Mouse (Mus musculus) ovary, postnatal 14 days (tissue): Measurements from ENCODE around the gene Acads.
"Not testable (repeated sequence)": the region's sequence is repeated elsewhere in the genome, so short reads cannot be mapped to it uniquely, and the experiment has no call there.

Experiments
- DNase-seq: peaks from one replicate; pipeline ENCODE4 v3.0.0; 2022; ENCODE audit warnings: low spot score

The Acads gene

DNA sequence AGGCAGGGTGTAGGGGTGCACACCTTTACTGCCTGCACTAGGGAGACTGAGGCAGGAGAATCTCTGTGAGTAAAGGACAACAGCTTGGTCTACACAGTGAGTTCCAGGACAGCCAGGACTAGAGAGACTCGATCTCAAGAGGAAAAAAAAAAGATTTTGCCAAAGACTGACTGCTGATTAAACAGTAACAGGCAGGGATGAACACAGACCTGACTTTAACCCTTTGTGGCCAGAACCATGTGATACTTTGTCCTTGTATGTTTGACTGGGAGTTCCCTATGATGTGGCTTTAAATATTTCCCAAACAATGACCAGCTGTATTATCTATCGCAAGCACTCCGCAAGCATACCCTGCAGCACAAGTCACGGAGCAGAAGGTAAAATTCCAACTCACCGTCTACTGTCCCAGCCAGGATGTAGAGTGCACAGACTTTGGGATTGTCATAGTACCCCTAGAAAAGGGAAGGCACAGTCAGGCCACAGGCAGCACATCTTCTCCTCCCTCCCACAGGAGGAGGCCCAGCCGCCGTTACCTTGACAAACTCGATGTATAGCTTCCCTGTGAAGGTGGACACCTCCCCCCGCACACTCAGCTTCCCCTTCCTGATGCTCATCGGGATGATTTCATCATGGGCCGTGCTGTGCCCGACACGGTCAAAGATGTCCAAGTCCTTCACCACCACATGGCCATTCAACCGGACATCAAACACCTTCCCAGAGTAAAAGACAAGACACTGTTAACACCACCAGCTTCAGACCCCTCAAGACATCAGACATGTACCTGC lies 30.7 kb upstream of the Acads start:
- DNase-seq = no peak

DNA sequence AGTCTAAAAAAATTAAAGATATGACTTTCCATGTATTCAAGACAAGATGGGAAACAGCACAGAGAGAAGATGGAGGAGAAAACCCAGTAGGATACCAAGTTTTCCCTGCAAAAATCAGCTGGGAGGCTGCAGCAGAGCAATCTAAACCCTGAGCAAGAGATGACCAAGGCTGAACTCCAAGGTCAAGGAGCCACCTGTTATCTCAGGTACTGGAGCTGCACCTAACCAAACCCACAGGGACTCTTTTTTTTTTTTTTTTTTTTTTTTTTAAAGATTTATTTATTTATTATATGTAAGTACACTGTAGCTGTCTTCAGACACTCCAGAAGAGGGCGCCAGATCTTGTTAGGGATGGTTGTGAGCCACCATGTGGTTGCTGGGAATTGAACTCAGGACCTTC lies 29.7 kb upstream of the Acads start:
- DNase-seq = not testable (repeated sequence)

DNA sequence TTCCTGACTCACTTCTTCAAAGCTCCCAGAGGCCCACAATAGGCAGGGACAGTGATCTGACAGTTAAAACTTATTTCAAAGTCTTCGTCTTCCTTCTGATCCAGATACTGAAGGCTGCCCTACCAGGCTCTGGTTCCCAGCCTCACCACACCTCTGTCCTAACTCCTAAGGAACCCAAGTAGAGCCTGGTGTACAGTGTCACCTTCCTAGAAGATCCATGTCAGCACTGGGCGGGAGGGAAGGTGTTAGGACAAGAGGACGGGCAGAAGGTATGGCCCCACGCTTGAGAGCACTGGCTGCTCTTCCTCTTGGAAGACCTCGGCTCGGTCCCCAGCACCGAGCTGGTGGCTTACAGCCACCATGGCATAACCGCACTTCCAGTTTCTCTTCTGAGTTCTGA lies 29.2 kb upstream of the Acads start:
- DNase-seq = no peak

- DNase-seq = no peak
Observed at GRCm38 (mm10) chr5:115147388-115147787, 28.2 kb upstream of the Acads start.

- DNase-seq = no peak
Observed at GRCm38 (mm10) chr5:115146747-115147130, 27.6 kb upstream of the Acads start.

- DNase-seq = no peak
Observed at GRCm38 (mm10) chr5:115145976-115146746, 27.0 kb upstream of the Acads start.

DNA sequence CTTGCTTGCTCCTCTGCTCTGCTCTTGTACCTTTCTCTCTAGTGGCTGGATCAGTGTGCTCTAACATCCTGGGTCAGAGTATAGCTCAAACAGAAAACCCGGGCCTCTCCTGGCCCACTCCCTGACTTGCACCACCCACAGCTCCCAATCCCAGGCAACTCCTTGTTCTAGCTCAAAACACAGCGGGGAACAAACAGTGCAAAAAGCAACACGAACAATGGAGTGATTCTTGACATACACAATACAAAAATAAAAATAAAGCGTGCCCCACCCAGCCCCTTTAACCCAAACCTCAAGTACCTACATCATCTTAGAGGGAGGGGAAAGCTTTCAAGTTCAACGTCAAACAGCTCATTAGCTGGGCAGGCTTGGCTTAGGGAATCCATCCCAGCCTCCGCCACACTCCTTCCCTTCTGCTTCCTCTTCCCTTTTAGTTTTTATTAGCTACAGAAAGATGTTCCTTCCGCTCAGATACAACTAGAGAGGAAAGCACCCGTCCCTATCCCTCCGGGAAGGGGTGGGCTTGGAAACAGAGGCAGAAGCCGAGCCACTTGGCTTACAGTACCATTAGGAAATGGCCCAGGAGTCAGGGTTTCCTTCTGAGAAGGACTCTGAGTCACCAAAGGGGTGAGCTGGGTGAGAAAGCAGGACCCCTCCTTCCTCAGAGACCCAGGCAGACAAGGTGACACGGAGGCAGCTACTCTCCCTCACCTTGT lies 26.3 kb upstream of the Acads start:
- DNase-seq = no peak

- DNase-seq = no peak
Observed at GRCm38 (mm10) chr5:115144471-115144870, 25.3 kb upstream of the Acads start.

DNA sequence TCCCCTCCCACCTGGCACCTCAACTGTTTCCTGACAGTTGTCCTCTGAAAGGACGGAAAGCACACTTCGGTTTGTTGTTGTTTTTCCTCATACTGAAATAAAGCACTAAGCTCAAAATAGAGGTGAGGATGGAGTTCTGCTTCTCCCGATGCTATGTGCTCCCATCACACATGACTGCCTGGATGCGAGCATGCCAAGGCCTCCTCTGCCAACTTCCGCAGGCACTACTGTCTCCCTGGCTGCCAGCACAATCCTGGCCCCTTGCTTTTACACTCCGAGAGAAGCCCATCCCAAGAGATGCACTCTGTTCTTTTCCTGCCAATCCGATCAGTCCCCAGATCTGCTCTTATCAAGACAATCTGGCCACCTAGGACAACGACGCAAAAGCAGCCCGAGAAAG lies 24.4 kb upstream of the Acads start:
- DNase-seq = no peak

DNA sequence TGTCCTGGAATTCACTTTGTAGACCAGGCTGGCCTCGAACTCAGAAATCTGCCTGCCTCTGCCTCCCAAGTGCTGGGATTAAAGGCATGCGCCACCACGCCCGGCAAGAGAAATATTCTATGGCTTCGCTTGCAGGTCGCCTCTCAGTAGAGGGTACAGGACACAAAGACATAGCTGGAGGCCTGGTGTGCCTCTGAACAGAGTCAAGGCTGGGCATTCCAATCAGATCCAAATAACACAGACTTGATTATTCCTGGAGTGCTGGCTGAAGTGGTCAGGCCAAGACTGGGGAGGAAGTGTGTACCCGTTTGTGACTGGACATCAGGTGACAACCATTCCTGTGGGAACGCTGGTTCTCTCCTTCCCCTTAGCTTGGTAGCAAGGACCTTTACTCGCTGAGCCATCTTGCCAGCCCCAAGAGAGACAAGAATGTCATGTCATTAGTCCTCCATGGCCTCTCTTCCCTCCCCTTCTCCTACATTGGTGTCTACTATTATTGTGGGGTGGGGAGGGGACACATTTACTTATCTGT lies 23.1 kb upstream of the Acads start:
- no peak for DNase-seq

DNA sequence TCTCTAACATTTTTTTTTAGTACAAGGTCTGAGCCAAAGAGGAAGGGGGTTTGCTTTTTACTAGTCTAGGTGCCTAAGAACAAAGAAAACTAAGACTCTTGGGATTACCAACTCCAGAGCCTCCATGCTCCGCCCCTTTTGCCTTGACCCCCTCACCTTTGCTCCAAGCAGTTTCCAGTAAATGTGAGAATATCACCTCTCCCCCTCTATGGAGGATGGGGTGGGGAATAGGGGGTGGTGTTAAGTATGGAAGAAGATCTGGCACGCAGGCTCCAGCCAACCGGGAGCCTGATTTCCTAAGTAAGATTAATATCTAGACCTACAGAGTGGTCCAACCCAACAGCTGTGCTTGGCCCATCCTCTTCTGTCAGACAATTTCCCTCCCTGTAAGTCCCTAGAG lies 21.6 kb upstream of the Acads start:
- no peak for DNase-seq

DNA sequence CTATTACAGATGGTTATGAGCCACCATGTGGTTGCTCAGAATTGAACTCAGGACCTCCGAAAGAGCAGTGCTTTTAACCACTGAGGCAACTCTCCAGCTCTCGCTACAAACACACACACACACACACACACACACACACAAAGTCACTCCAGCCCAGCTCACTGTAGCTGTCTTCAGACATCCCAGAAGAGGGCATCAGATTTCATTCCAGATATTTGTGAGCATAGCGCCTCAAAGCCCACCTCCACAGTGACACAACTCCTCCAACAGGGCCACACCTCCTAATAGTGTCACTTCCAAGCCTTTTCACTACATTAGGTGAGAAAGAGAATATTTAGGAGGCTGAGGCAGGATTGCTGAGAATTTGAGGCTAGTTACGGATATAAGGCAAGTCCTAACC lies 20.0 kb upstream of the Acads start:
- no peak for DNase-seq

DNA sequence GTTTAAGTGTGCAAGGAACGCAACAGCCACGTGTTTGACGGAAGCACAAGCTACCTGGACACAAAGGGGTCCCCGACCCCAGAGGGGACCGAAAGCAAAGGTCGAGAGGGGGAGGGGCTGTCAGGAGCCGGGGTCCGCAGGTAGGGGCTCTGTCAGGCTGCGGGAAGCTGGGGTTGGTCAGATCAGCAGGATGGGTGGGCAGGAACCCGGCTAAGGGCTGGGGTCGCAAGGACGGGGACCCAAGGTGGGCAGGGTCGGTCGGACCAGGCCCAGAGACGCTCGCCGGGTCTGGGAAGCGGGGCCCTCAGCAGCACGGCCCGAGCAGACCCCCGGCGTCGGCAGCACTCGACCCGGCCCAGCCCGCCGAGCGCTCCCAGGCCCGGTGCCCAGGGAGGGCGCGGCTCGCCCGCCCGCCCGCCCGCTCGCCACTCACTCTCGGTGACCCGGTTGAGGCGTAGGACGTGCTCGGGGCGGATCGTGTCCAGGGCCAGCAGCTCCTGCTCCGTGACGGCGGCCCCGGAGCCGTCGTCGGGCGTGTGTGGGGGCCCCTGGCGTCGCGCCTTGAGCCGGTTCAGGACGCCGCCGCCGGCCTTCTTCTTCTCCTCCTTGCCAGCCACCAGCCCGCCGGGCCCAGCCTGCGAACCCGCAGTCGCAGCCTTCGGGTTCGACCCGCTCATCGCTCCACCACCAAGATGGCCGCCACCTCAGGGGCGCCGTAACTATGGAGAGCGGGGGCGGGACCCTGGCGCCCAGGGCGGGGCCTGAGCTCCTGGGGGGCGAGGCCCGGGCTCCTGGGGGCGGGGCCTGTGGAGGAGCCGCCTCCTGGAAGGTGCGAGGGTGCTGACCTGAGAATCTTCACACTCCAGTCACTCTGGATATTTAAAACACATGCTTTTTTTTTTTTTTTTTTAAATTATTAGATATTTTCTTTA lies 15.4 kb upstream of the Acads start, which contains the start of gene Unc119b:
Gene Unc119b (minus strand): TSS at position 742 of the 932 bp plus-strand sequence.
- peak; percentile 91 for DNase-seq

DNA sequence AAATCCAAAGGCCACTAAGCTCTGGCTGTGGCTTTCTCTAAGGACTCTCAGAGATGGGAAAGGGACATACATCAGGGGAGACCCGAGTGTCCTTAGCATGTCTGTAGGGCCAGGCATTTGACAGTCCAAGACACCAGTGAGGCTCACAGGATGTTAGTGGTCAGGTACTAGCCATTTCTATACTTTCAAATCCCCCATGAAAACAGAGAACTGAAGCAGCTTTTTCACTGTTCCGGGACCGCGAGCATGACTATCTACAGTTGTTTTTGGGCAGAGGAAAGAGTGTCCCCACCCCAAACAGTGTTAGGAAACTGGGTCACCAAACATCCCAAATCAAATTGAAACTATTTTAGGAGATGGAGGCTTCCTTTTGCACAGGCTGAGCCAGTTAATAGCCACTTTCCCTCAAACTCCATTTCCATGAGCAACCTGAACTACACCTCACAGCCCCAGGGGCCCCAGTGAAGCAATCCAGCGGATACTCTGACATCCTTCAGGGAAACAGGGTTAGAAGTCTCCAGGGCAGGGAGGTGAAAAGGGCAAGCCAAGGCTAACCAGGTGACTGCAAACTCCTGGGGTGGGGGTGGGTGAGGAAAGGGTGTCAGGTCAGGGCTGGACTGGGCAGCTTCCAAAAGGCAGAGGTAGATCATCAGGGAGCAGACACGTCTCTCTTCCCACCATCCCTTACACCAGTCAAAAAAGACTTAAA lies 14.4 kb upstream of the Acads start:
- no peak for DNase-seq

GRCm38 (mm10) chr5:115132465-115132864 lies 13.3 kb upstream of the Acads start:
- DNase-seq = no peak

- DNase-seq = no peak
Observed at GRCm38 (mm10) chr5:115129328-115129727, 10.2 kb upstream of the Acads start.

DNA sequence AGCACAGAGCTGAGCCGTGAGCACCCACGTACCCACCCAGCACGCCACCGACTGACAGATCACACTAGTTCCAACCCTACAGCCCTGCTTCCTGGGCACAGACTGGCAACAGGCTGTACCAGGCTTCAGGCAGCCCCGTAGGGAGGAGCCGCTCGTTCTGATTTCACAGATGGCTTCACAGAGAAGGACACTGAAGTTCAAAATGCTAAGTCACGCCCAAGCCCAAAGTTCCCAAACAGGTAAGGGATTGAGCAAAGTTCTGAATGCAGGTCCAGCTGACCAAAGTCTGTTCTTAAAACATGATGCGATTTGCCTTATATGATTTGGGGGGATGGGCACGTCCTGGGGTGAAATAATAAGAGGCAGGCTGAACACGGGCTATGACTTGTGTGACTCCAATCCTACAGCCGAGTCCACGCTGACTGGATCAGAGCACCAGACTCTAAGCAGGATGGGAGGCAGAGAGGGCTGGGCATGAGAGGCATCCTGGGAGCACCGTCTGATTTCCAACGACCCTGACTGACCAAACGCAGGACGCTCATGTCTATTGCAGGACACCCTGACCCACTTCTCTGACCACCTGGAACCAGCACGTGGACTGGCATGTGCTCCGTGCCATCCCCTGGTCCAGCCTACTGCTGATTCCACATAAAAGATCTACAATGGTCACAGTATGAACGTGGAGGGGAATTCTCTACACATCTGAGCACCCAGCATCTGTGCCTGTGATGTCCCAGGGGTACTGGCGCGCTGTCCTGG lies 8.5 kb upstream of the Acads start:
- no peak for DNase-seq

GRCm38 (mm10) chr5:115126578-115127312 lies 7.6 kb upstream of the Acads start:
- DNase-seq = no peak

DNA sequence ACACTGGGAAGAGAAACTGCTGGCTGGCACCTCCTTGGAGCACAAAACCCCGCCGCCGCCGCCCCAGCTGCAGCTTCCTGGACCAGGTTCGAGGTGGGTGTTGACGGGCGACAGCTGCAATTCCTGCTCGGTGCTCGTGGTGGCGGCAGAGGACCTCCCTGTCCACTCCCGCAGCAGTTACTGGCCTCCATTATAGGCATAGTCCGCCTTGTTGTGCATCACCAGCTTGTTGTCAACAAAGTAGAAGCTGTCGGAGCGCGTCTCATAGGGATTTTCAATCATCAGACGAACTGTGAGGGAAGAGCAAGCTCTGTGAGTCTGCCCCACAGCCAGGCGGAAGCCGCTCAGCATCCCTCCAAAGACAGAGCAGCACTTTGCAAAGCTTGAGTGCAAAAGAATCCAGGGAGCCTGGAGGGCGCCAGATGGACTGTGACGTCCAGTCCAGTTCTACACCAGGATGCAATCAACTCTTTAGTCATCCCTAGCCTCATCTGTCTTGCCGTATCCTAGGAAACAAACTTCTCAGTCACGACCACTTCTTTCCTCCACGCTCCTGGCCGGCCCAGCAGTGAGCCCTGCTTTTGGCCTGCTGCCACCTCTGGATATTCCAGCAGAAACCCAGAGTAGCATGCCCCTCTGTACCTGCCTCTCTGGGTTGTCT lies 6.2 kb upstream of the Acads start:
- DNase-seq = peak; percentile 77
